Mouse (Mus musculus) ES-E14 (cell line): Measurements from ENCODE around the gene Nectin1.

Experiments
- MAFK ChIP-seq: IDR thresholded peaks from 2 replicates; pipeline ENCODE4 v1.6.1; 2014; ENCODE audit warnings: mild to moderate bottlenecking, low read depth, low read length, inconsistent platforms; ENCODE audit not compliant: insufficient read depth
- ZC3H11A ChIP-seq: IDR thresholded peaks from 2 replicates; pipeline ENCODE4 v1.6.1; 2012; ENCODE audit warnings: low read depth, mild to moderate bottlenecking, inconsistent platforms, low read length, borderline replicate concordance

DNA sequence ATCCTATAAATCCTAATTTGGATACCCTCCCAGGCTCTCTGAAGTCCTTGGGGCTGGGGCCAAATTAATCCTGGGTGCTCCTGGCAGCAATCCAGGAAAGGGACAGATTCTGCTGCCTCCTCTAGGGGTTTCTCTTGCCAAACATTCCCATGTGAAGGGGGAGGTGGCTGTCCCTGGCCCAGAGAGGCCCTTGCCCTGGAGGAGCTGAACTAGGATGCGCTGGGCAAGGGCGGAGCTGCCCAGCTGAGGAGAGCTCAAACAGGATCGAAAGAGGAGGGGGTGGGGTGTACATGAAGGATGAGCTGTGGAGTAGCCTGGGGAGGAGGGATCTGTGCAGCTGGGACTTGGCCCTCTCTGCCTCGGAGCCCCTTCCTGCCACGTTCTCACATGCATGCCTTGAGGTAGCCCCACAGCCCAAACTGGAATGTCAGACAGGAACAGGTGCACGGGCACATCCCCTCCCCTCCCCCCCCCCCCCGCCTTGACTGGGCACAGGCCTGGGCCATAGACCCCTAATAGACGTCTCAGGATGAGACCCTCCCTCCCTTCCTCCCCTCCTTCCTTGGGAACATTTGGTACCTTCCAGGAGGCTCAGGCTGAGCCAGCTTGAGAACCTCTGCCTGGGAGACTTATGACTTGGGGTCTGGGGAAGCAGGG lies 99.3 kb downstream of the Nectin1 start:
- TF ChIP-seq MAFK (no peak), ZC3H11A (no peak)
